Mouse (Mus musculus) limb, embryonic 12.5 days (tissue): Measurements from ENCODE around the gene Kcns3. TPM values are rescaled to one million over a fixed set of nuclear protein-coding genes. Genes with fewer than 3 reads are reported as not detected.
"Not testable (repeated sequence)": the region's sequence is repeated elsewhere in the genome, so short reads cannot be mapped to it uniquely, and the experiment has no call there.

Experiments used
- ATAC-seq: fragments of 200-750 bp; cut with Nextera tagmentation; 2 replicates; pipeline ENCODE4 v1.8.0; 2017; ENCODE audit warnings: low read depth, moderate TSS enrichment; ENCODE audit not compliant: insufficient number of reproducible peaks, insufficient read depth, low FRiP score, low TSS enrichment
- H3K27ac ChIP-seq: fragments of 300-500 bp; sonication (generic); 2 replicates; pipeline ENCODE4 v1.5.1; 2016; ENCODE audit warnings: mild to moderate bottlenecking, moderate library complexity
- H3K27me3 ChIP-seq: fragments of 300-500 bp; sonication (generic); 2 replicates; pipeline ENCODE4 v1.6.1; 2016; ENCODE audit warnings: mild to moderate bottlenecking, moderate library complexity
- H3K36me3 ChIP-seq: fragments of 300-500 bp; sonication (generic); 2 replicates; pipeline ENCODE4 v1.6.1; 2016; ENCODE audit warnings: mild to moderate bottlenecking, moderate library complexity
- H3K4me1 ChIP-seq: fragments of 300-500 bp; sonication (generic); replicated peaks from 2 replicates; pipeline ENCODE4 v1.6.1; 2016
- H3K4me2 ChIP-seq: fragments of 300-500 bp; sonication (generic); 2 replicates; pipeline ENCODE4 v1.6.1; 2016; ENCODE audit warnings: mild to moderate bottlenecking, moderate library complexity
- H3K4me3 ChIP-seq: fragments of 300-500 bp; sonication (generic); replicated peaks from 2 replicates; pipeline ENCODE4 v1.5.1; 2016; ENCODE audit warnings: mild to moderate bottlenecking
- H3K9ac ChIP-seq: fragments of 300-500 bp; sonication (generic); replicated peaks from 2 replicates; pipeline ENCODE4 v1.6.1; 2016; ENCODE audit warnings: mild to moderate bottlenecking, moderate library complexity
- H3K9me3 ChIP-seq: fragments of 300-500 bp; sonication (generic); 2 replicates; pipeline ENCODE4 v1.6.1; 2016; ENCODE audit warnings: mild to moderate bottlenecking, moderate library complexity
- WGBS: fragments of 180-500 bp; shearing (Covaris S2); methylation state at CpG from one replicate; pipeline ENCODE4 v1.1.7; 2016; 5-methylcytosine and 5-hydroxymethylcytosine counted together
- polyA plus RNA-seq: library from polyadenylated mRNA; unstranded; fragments of >200 nt; fragmentation: Nextera tagmentation; extraction: Ambion mirVana; gene quantifications from 2 replicates; pipeline ENCODE4 v1.2.1, GENCODE M21; 2016

The Kcns3 gene
- polyA plus RNA-seq, 1 experiment from 2014 or later, result 0.70 TPM

- H3K4me2 ChIP-seq, result no peak overlapping the region
- H3K4me3 ChIP-seq, result no peak overlapping the region
- no peak overlapping the region for H3K9ac ChIP-seq
- H3K27ac ChIP-seq, result no peak overlapping the region
- WGBS, result 87% methylated on average over 2 of the region's 2 CpGs
- no peaks in the 10 kb centered on the region for H3K9me3 ChIP-seq
- no peaks in the 10 kb centered on the region for H3K36me3 ChIP-seq
- ATAC-seq, result no peak
- no peaks in the 10 kb centered on the region for H3K4me1 ChIP-seq
- no peaks in the 10 kb centered on the region for H3K27me3 ChIP-seq
These were observed 84.0 kb downstream of the Kcns3 start for GRCm38 (mm10) chr12:11066865-11067264.

- H3K4me1 ChIP-seq, H3K9me3 ChIP-seq, H3K27ac ChIP-seq, H3K4me3 ChIP-seq, H3K4me2 ChIP-seq, H3K27me3 ChIP-seq, ATAC-seq, H3K9ac ChIP-seq, H3K36me3 ChIP-seq: not testable (repeated sequence)
- WGBS, result 76% methylated on average over 4 of the region's 4 CpGs
These were observed 98.2 kb downstream of the Kcns3 start for GRCm38 (mm10) chr12:11052676-11053075.

DNA sequence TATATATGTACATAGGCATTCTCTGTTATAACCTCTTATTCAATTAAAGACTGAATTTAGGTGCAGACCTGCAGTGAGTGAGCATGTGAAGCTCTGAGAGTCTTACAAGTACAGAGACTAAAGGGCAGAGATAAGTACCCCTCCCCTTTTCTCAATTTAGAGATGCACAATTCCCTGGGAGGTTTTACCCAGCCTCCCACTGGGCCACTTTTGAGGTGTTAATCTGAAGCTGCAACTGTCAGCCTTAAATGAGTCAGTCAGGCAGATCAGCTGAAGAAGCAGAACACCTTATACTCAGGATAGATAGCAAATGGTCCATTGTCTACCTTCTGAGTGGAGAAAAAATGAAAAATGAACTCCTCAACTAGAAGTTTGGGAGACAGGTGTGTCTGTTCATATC, 109.0 kb downstream of the Kcns3 start:
- H3K27ac ChIP-seq, result no peak overlapping the region

More for the DNA sequence above, 109.0 kb downstream of the Kcns3 start:
- no peak overlapping the region for H3K9ac ChIP-seq
- ATAC-seq, result no peak
- no peaks in the 10 kb centered on the region for H3K9me3 ChIP-seq
- no peak overlapping the region for H3K4me2 ChIP-seq
- H3K4me1 ChIP-seq, result no peaks in the 10 kb centered on the region
- H3K4me3 ChIP-seq, result no peak overlapping the region
- no peaks in the 10 kb centered on the region for H3K27me3 ChIP-seq
- H3K36me3 ChIP-seq, result no peaks in the 10 kb centered on the region

Other genes starting within 250 kb of the Kcns3 start
- not detected in 2 replicates for gene Msgn1, start 57.9 kb upstream of the Kcns3 start, polyA plus RNA-seq
- 13.1 and 14.3 TPM in 2 replicates for gene Gen1, start 114.7 kb upstream of the Kcns3 start, polyA plus RNA-seq
- gene Smc6, start 114.8 kb upstream of the Kcns3 start, polyA plus RNA-seq, result 158 and 161 TPM in 2 replicates